Mouse (Mus musculus) thymus, adult 2 months (tissue): ENCODE measurements around the gene Upk1b.

Experiments used
- CTCF ChIP-seq: fragments of 200-500 bp; IDR thresholded peaks from 2 replicates; pipeline ENCODE4 v1.5.1; 2012; ENCODE audit warnings: mild to moderate bottlenecking, control low read depth, low read length, moderate library complexity, borderline replicate concordance; ENCODE audit not compliant: control insufficient read depth, poor library complexity, insufficient read depth; ENCODE audit errors: extremely low read depth
- POLR2A ChIP-seq: fragments of 200-500 bp; IDR thresholded peaks from 2 replicates; pipeline ENCODE4 v1.6.1; 2012; ENCODE audit warnings: mild to moderate bottlenecking, low read length, control low read depth, moderate library complexity; ENCODE audit not compliant: control insufficient read depth, poor library complexity, insufficient read depth; ENCODE audit errors: extremely low read depth

DNA sequence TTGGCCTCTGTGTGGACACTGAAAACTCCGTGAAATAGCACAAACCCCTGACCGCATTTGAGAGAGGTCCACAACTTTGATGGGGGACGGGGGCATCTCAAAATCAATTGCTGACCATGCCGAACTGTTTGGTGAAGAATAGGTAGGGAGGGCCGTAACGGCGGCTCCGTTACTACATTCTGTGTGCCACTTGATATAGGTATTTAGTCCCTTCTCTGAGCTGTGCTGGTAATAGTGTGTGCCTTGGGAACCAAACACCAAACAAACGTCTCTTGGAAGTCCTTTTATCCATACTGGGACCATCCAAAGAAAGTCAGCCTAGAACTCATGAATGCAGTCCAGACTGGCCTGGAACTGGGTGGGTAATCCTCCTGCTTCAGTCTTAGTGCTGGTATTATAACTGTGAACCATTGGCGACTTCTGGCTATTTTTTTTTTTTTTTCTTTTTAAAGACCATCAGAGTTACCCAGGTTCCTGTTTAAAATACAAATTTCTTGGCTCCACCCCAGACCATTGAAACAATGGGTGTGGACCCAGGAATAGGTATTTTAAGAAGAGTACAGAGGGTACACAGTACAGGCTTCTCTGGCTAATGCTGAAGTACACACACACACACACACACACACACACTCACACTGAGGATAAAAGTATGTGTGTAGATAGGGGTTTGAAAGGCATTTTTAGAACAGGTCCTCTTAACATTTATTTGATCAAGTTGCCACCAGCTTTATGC is 56.0 kb downstream of the Upk1b start:
- TF ChIP-seq POLR2A (no peak), CTCF (no peak)
